Mouse (Mus musculus) hindbrain, embryonic 10.5 days (tissue): ENCODE results near the gene Retsat. TPM values are rescaled to one million over a fixed set of nuclear protein-coding genes. Genes with fewer than 3 reads are reported as not detected.

Source experiments
- DNase-seq: peaks from one replicate; pipeline ENCODE4 v3.0.0-alpha.2; 2017; ENCODE audit warnings: low spot score
- H3K27ac ChIP-seq: fragments of 300-500 bp; sonication (generic); 2 replicates; pipeline ENCODE4 v1.5.1; 2016; ENCODE audit warnings: mild to moderate bottlenecking, moderate library complexity
- H3K27me3 ChIP-seq: fragments of 300-500 bp; sonication (generic); 2 replicates; pipeline ENCODE4 v1.6.1; 2016; ENCODE audit warnings: mild to moderate bottlenecking; ENCODE audit not compliant: poor library complexity, insufficient read depth, severe bottlenecking
- H3K36me3 ChIP-seq: fragments of 300-500 bp; sonication (generic); 2 replicates; pipeline ENCODE4 v1.6.1; 2016; ENCODE audit warnings: mild to moderate bottlenecking, moderate library complexity
- H3K4me1 ChIP-seq: fragments of 300-500 bp; sonication (generic); replicated peaks from 2 replicates; pipeline ENCODE4 v1.6.1; 2016; ENCODE audit warnings: mild to moderate bottlenecking
- H3K4me3 ChIP-seq: fragments of 300-500 bp; sonication (generic); 2 replicates; pipeline ENCODE4 v1.5.1; 2016; ENCODE audit warnings: mild to moderate bottlenecking, moderate library complexity
- H3K9me3 ChIP-seq: fragments of 300-500 bp; sonication (generic); 2 replicates; pipeline ENCODE4 v1.6.1; 2016; ENCODE audit warnings: mild to moderate bottlenecking, moderate library complexity
- WGBS: fragments of 180-500 bp; shearing (Covaris S2); methylation state at CpG from one replicate; pipeline ENCODE4 v1.1.7; 2016; 5-methylcytosine and 5-hydroxymethylcytosine counted together
- polyA plus RNA-seq: library from polyadenylated mRNA; unstranded; fragments of >200 nt; fragmentation: Nextera tagmentation; extraction: Ambion mirVana; gene quantifications from 2 replicates; pipeline ENCODE4 v1.2.1, GENCODE M21; 2016

Gene Retsat
- polyA plus RNA-seq, 1 experiment from 2014 or later, result 7.7 TPM

- DNase-seq, result no peak
- H3K9me3 ChIP-seq, result no peaks in the 10 kb centered on the region
- H3K36me3 ChIP-seq, result peaks cover 21% of the 10 kb centered on the region; the same call in 1 of the 2 replicates
- H3K4me3 ChIP-seq, result no peak overlapping the region
- peaks cover 8% of the 10 kb centered on the region for H3K4me1 ChIP-seq
- H3K27me3 ChIP-seq, result no peaks in the 10 kb centered on the region
- 91% methylated on average over 10 of the region's 10 CpGs for WGBS
- H3K27ac ChIP-seq, result no peak overlapping the region
These were observed 29.5 kb upstream of the Retsat start for GRCm38 (mm10) chr6:72568736-72569135.

DNA sequence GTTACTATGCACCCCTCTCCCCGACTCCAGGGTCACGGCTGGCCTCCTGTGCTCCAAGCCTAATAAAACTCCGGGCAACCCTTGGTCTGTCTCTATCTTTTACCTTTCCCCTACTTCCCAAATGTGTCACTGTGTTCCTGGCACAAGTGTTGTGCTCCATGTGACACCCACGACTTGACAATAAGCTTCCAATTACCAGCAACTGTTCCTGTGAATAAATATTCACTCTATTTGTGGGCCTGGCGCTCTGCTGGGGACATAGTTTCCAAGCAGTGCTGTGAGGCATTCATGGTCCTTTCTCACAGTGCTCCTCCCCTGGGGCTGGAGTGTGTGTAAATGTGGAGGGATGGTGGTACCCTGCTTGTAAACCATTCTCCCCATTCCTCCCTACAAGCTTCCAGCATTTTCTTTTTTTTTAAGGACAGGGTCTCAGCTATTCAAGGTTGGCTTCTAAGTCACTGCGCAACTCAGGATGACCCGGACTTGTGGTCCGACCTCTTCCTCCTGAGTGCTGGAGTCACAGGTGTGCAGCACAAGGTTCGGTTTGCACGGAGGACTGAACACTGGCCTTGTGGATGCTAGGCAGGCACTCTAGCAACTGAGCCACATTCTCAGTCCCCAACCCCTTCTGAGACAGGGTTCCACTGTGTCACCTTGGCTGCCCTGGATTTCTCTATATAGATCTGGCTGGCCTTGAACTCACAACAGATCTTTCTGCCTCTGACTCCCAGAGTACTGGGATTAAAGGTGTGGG is 27.5 kb upstream of the Retsat start:
- 87% methylated on average over 10 of the region's 10 CpGs for WGBS
- no peak overlapping the region for H3K27ac ChIP-seq
- H3K36me3 ChIP-seq, result peaks cover 31% of the 10 kb centered on the region
- no peaks in the 10 kb centered on the region for H3K9me3 ChIP-seq
- no peaks in the 10 kb centered on the region for H3K27me3 ChIP-seq
- no peak overlapping the region for H3K4me3 ChIP-seq
- peaks cover 2% of the 10 kb centered on the region for H3K4me1 ChIP-seq
- DNase-seq, result no peak

- no peak overlapping the region for H3K4me3 ChIP-seq
- 51% methylated on average over 3 of the region's 3 CpGs for WGBS
- H3K27me3 ChIP-seq, result no peaks in the 10 kb centered on the region
- DNase-seq, result no peak
- no peaks in the 10 kb centered on the region for H3K4me1 ChIP-seq
- peaks cover 37% of the 10 kb centered on the region for H3K36me3 ChIP-seq
- no peaks in the 10 kb centered on the region for H3K9me3 ChIP-seq
- no peak overlapping the region for H3K27ac ChIP-seq
These were observed 26.4 kb upstream of the Retsat start for GRCm38 (mm10) chr6:72571826-72572225.

DNA sequence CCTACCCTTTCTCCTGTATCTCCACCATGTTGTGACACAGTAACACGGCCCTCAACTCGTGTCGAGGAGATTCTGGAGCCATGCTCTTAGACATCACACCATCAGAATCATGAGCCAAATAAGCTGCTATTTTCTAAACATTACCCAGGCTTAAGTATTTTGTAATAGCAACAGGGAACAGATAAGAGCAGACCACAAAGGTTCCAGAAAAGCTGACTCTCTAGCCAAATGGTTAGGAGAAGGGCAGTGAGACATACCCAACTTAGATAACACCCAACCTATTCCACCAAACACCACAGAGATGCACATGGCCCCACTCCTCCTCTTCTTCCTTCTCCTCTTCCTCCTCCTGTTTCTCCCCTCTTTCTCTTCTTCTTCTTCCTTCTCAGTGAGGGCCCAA is 22.2 kb upstream of the Retsat start:
- H3K27me3 ChIP-seq, result no peaks in the 10 kb centered on the region
- no peak overlapping the region for H3K4me3 ChIP-seq
- no peaks in the 10 kb centered on the region for H3K4me1 ChIP-seq
- no peak overlapping the region for H3K27ac ChIP-seq
- WGBS, result 88% methylated on average over 3 of the region's 3 CpGs
- H3K36me3 ChIP-seq, result peaks cover 38% of the 10 kb centered on the region
- no peak for DNase-seq
- H3K9me3 ChIP-seq, result no peaks in the 10 kb centered on the region

- DNase-seq, result no peak
- H3K4me3 ChIP-seq, result no peak overlapping the region
- H3K36me3 ChIP-seq, result peaks cover 17% of the 10 kb centered on the region
- no peaks in the 10 kb centered on the region for H3K4me1 ChIP-seq
- no peak overlapping the region for H3K27ac ChIP-seq
- 75% methylated on average over 11 of the region's 11 CpGs for WGBS
- H3K27me3 ChIP-seq, result no peaks in the 10 kb centered on the region
- no peaks in the 10 kb centered on the region for H3K9me3 ChIP-seq
These were observed 16.5 kb upstream of the Retsat start for GRCm38 (mm10) chr6:72581625-72582382.

DNA sequence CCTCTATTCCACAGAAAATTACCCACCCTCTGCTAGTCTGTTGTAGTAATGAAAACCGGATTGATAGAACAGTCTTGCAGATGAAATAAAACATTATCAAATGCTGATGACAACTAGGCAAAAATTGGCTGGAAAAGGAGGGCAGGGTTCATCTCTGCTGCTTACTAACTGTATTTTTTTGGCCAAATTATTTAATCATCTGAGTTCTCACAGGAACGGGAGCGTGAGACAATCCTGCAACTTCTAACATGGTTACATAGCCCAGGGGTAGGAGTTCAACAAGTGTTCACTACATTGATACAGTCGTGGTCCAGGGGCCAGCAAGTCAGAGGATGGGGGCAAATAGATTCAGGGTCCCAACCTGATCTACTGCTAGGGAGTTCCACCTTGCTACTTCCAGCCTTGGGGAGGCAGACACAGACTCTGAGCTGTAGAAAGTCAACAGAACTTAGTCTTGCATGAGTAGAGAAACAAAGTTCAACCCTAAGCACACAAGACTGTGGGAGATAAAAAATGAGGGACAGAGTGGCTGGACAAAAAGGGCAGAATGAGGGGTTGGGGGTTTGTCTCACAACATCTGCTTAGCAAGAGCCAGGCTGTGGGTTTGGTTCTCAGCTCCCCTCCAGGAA is 14.9 kb upstream of the Retsat start:
- Histone ChIP-seq H3K9me3 (no peaks in the 10 kb centered on the region), H3K27me3 (no peaks in the 10 kb centered on the region), H3K27ac (no peak overlapping the region), H3K4me3 (no peak overlapping the region), H3K36me3 (peaks cover 14% of the 10 kb centered on the region), H3K4me1 (no peaks in the 10 kb centered on the region)
- DNase-seq, result no peak
- 88% methylated on average over 4 of the region's 4 CpGs for WGBS

DNA sequence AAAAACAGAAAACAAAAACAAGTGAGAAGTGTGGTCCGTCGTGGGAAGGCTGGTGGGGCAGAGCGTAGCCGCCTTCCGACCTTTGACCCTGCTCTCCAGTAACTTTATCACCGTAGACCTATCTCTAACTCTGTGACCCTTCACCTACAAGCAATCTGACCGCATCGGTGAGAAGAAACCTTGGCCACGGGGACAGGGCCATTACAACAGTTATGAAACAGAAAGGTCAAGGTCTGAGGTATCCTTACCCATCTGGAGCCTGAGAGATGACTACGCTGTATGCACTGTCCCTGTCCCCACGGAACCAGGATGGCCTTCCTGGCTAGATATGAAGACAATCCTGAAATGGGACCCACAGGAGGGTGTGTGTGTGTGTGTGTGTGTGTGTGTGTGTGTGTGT is 14.1 kb upstream of the Retsat start:
- Histone ChIP-seq H3K4me3 (no peak overlapping the region), H3K4me1 (no peaks in the 10 kb centered on the region), H3K27ac (no peak overlapping the region), H3K9me3 (no peaks in the 10 kb centered on the region), H3K36me3 (peaks cover 13% of the 10 kb centered on the region), H3K27me3 (no peaks in the 10 kb centered on the region)
- no peak for DNase-seq
- WGBS, result 80% methylated on average over 11 of the region's 11 CpGs

GRCm38 (mm10) chr6:72586701-72587100 is 11.6 kb upstream of the Retsat start:
- no peak for DNase-seq
- no peak overlapping the region for H3K27ac ChIP-seq
- no peaks in the 10 kb centered on the region for H3K27me3 ChIP-seq
- H3K4me1 ChIP-seq, result no peaks in the 10 kb centered on the region
- WGBS, result 80% methylated on average over 3 of the region's 3 CpGs
- peaks cover 8% of the 10 kb centered on the region; the same call in 1 of the 2 replicates for H3K36me3 ChIP-seq
- no peak overlapping the region for H3K4me3 ChIP-seq
- H3K9me3 ChIP-seq, result no peaks in the 10 kb centered on the region

DNA sequence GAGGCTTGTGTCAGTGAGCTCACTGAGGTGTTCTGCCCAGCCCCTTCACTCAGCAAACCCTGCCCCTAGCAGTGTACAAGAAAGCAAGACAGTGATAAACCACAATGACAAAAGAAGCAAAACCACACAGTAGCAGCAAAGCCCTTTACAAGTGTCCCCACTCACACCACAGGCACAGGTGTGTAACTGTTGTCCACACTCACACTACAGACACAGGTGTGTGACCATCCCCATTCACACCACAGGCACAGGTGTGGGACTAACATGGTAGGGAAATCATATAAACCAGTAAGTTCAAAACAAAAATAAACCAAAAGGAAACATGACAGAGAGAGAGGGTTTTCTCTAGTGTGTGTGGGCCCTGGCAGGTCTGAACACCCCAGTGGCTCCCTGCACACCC is 10.0 kb upstream of the Retsat start:
- DNase-seq, result no peak
- no peak overlapping the region for H3K4me3 ChIP-seq
- H3K4me1 ChIP-seq, result no peaks in the 10 kb centered on the region
- peaks cover 8% of the 10 kb centered on the region; the same call in 1 of the 2 replicates for H3K36me3 ChIP-seq
- no peaks in the 10 kb centered on the region for H3K9me3 ChIP-seq
- no peaks in the 10 kb centered on the region for H3K27me3 ChIP-seq
- H3K27ac ChIP-seq, result no peak overlapping the region

DNA sequence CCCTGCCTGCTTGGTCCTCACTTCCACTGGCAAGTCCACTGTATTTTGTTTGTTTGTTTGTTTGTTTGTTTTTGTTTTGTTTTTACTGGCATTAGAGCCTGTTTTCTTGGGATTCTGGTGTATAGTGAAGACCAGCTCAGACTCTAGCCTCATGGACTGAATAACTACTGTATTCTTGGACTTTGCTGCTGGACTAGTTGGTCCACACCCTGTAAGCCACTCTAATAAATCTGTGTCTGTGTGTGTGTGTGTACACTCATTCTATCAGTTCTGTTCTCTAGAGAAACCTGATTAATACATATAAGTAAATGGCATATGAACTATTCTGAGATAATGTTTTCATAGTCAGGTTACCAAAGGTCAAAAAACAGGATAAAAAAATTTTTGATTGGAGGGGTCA is 8.2 kb upstream of the Retsat start:
- Histone ChIP-seq H3K4me3 (no peak overlapping the region), H3K27ac (no peak overlapping the region), H3K4me1 (no peaks in the 10 kb centered on the region), H3K9me3 (no peaks in the 10 kb centered on the region), H3K27me3 (no peaks in the 10 kb centered on the region), H3K36me3 (peaks cover 8% of the 10 kb centered on the region; the same call in 1 of the 2 replicates)
- DNase-seq, result no peak

DNA sequence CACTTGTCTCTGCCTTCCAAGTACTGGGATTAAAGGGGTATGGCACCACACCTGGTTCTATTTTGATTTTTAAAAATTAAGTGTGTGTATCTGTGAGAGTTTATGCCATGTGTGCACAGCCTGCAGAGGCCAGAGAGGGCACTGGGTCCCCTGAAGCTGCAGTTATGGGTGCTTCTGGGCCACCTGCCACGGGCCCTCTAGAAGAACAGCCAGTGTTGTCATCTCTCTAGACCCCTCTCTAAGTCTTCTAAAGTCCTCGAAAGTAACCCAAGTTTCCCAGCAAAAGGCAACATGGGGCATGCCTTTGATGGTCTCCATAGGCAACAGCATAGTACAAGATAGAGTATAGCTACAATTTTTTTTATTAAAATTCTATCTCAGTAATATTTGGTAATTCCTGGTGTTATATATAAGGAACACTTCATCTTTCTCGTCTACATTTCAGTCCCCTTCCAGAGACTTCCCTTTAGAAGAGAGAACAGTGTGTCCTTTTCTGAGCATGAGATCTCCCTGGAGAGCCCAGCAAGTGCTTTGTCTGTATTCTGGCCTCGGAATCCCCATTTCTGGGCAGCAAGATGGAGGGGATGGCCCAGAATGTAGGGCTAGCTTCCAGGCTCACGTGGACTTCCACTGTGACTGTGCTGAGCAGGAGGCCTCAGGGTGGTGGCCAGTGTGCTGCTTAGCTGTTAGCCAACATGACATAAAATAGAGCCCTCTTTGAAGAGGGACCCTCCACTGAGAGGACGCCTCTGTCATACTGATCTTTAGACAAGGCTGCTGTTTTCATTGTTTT is 5.1 kb upstream of the Retsat start:
- H3K4me3 ChIP-seq, result no peak overlapping the region
- peaks cover 12% of the 10 kb centered on the region for H3K4me1 ChIP-seq
- no peak for DNase-seq
- no peak overlapping the region for H3K27ac ChIP-seq
- WGBS, result 82% methylated on average over 6 of the region's 6 CpGs
- no peaks in the 10 kb centered on the region for H3K9me3 ChIP-seq
- no peaks in the 10 kb centered on the region for H3K36me3 ChIP-seq
- no peaks in the 10 kb centered on the region for H3K27me3 ChIP-seq

GRCm38 (mm10) chr6:72593914-72594313 is 4.4 kb upstream of the Retsat start:
- Histone ChIP-seq H3K4me3 (no peak overlapping the region), H3K36me3 (no peaks in the 10 kb centered on the region), H3K27me3 (no peaks in the 10 kb centered on the region), H3K27ac (no peak overlapping the region), H3K9me3 (no peaks in the 10 kb centered on the region), H3K4me1 (peaks cover 17% of the 10 kb centered on the region)
- DNase-seq, result no peak
- WGBS, result 70% methylated on average over 5 of the region's 5 CpGs
